Mouse (Mus musculus): ENCODE results near the gene Vamp5.

The Vamp5 gene

DNA sequence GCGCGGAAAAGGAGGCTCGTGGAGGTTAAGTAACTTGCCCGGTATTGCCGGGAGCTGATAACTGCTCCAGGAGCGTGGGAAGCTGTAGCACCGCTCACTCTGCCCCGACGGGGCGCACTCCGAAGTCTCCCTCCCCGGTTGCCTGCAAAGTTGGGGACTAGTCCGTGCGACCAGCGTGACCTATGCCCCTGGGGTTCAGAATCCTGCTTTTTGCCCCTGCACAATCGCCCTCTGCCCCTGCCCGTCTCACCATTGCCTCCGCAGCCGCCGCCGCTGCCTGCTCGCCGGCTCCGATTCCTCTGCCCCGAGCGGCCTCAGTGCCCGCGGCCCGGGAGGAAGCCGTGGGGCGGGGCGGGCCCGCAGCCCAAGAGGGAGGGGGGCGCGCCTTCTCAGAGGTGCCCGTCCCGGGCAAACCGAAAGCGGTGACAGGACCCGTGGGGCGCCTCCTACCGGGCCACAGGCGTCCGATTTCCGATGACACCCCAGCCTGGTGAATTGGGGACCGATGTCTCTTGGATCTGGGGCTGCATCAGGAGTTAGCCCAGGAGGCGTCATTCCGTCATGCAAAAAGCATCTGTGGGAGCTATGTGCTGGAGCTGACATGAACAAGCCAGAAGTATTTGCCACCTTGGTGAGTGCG is at the start of gene Vamp5:
Gene Vamp5 (minus strand): TSS at position 338 of the 640 bp plus-strand sequence.
- no peak for DNase-seq

DNA sequence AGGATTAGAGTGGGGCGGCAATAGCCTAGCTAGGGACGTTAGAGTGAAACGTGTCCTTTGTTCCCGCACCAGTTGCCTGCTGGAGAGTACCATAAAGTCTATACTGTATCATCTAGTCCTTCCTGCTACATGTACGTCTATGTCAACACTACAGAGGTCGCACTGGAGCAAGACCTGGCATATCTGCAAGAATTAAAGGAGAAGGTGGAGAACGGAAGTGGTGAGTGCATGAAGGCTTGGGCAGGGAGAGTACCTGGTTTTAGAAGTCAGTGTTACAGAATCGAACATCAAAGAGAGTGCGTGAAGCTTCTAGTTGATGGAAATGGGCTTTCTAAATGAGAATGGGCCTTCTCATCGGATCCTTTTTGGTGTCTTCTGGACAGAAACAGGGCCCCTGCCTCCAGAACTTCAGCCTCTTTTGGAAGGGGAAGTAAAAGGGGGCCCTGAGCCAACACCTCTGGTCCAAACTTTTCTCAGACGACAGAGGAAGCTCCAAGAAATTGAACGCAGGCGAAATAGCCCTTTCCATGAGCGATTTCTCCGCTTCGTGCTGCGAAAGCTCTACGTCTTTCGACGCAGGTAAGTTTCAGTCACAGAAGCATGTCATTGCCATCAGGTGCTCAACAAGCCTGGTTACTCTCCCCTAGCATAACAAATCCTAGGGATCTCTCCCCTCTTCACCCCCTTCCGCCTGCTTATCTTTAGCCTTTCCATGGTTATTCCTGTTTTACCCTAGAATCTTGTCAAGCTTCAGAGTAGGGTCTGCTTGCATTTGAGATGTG is 49.0 kb upstream of the Vamp5 start:
- DNase-seq: no peak

DNA sequence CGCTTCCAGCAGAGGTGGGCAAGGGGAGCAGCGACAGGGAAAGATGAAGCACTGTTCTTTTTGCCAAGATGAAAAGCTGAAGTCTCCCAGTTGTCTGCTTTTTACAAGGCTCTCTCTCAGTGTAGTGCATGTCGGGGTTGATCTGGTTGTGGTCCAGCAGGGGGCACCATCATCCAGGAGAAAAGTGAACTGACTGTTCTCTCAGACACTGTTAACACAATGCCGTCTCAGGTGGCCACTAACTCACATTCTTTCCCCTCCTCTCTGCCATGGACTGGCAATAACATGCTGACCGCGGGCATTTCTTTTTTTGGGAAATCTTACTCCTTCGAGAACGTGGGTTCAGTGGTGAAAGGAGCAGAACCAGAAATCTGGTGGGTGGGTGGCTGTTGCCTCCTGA is 47.8 kb upstream of the Vamp5 start:
- peak; percentile 63 for DNase-seq

DNA sequence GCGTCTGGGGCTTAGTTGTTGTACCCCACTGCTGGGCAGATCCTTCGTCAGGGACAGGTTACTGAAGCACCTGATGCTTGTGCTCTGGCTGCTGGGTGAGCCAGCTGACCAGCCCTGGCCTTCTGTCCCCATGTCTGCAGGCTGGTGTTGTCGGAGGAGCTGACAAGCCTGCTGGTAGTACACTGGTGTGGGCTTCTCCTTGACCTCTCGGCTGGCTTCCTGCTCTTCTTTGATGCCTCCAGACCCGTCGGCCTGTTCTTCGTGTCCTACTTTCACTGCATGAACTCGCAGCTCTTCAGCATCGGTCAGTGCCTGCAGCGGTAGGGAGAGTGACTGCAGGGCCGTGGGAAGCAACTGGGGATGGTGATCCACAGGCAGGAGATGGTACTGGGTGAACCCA is 45.4 kb upstream of the Vamp5 start:
- DNase-seq: no peak

DNA sequence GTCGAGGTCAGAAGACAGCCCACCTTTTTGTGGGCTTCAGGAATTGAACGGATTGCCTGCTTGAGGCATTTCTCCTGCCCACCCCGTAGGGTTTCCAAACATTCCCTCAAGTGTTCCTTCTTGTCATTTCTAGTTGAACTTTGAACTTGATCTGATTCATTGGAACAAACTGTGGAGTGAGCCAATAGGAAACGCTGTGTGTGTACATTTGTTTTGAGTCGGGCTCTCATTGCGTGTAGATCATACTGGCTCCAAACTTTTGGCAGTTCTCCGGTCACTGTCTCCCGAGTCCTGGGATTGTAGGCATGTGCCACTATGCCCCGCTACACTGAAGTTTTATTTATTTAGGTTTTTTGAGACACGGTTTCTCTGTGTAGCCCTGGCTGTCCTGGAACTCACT is 40.6 kb upstream of the Vamp5 start:
- DNase-seq: no peak

DNA sequence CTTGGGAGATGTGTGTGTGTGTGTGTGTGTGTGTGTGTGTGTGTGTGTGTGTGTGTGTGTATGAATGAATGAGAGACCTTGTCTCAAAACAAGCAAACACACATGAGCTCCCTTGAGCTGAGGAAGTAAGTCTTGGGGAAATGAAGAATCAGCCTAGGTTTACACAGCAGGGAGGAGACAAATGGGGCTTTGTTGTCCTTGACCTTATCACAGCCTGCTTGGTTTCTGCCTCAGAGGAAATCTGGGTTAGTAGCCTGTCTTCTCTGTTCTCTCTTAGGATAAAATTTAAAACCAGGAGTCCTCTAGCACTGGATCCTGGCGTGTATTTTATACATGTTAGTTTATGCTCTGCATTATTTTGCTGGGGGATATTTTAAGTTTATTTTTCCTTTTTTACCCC is 39.5 kb upstream of the Vamp5 start:
- DNase-seq: no peak

DNA sequence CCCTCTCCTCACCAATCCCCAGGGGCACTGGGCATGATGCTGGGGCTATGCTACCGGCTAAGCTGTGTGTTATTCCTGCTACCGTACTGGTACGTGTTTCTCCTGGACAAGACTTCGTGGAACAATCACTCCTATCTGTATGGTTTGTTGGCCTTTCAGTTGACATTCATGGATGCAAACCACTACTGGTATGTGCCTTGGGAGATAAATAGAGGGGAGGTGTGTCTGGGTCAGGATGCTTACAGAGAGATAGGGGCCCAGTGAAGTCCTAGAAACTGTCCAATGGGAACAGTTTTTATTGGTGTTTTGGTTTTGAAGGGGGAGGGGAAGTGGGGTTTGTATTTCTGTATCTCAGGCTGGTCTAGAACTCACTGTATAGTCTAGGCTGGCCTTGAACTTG is 38.0 kb upstream of the Vamp5 start:
- no peak for DNase-seq

DNA sequence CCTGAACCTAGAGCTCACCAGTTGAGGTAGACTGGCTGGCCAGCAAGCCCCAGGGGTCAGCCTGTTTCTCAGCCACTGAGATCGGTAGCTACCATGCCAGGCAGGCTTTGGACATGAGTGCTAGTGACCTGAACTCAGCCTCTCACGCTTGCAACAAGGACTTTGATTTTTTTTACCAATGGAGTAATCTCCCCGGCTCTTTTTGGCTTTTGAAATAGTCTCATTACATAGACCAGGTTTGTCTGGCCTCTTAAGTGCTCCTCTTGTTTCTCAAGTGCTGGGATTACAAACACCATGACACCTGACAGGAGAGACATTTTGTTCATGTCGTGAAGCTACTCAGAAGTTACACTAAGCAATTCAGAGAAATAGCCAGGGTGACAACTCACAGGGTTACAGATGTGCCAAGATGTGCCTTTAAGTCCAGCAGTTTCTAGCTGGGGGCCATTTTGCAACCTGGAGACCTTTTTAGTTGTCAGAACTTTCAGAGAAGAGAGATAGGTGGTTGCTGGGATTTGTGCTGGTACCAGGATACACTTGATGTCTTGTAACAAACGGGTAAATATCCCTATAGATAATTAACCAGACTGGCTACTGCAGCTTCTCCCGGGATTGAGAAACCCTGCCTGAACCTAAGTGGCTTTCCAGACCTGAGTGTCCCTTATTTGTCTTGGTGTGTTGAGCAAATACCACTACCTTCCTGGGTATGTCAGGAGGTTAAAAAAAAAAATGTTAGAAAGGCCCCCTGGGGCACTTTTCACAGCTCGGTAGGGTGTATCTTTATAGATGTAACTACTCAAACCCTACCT is 35.9 kb upstream of the Vamp5 start:
- no peak for DNase-seq

DNA sequence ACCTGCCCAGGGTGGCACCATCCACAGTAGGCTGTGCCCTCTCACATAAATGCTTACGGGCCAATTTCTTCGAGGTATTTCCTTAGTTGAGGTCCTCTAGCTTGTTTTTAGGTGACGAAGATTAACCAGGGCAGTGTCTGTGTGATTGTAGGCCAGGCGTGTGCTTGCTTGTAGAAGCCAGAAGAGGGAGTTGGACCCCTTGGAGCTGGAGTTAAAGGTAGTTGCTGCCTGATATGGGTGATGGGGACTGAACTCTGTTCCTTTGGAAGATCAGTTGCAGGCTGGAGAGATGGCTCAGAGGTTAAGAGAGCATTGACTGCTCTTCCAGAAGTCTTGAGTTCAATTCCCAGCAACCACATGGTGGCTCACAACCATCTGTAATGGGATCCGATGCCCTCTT is 34.9 kb upstream of the Vamp5 start:
- DNase-seq: no peak

DNA sequence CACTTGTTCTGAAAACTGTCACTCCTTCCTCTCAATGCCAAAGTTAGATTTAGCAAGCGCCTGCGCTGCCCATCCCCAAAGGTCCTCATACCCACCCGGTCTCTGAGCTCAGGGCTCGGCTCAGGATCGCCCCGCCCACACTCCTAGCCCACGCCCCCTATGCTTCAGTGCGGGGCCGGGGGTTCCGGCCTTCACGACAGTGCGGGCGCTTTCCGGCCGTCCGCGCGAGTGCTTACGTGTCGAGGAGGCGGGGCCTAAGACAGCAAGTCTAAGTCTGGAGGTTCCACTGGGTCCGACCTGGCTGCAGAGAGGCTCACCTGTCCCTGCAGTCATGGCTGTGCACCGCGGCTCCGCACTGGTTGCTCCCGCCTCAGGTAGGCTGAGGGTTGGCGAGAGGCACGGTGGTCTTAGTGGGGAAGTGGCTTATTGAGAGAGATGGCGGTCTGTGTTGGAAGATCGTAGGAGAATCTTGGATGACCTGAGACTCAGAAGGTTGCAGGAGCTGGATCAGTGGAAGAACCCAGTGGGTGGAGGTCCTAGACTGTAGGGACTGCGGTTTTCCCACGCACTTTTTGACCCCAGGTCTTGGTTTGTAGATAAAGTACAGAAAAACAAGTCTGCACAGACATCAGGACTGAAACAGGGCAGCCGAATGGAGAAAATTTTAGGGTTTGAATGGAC is 33.9 kb upstream of the Vamp5 start, which contains the start of gene Ggcx:
Gene Ggcx (plus strand): TSS at position 233 of the 681 bp plus-strand sequence.
- peak; percentile 92 for DNase-seq

DNA sequence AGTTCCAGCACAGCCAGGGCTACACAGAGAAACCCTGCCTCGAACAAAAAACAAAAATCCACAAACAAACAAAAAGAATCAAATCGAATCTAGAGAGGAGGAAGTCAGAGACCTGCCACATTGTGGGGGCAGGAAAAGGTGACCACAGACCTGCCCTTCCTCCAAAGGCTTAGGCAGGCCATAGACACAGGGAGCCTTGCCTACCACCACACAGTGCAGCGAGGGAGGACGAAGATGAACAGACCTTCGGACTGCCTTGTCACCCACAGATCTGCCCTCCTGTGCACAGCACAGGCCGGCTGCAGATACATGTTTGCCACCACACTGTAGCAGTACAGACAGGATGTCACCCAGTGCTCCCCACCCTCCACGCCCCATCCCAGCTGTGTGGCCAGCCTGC is 30.2 kb upstream of the Vamp5 start:
- DNase-seq: no peak

DNA sequence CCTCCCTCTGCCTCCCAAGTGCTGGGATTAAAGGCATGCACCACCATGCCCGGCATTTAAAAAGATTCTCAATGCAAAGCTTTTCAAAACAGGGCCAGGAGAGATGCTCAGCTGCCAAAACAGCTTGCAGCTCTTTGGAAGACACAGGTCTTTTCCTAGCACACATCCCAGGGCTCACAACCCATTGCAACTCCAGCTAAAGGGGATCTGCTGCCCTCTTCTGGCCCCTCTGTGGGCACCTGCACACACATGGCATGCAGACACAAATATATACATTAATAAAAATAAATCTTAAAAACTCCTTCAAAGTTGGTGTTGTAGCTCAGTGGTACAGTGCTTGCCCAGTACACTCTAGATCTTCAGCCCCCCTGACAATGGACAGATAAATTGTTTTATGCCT is 29.7 kb upstream of the Vamp5 start:
- DNase-seq: no peak

DNA sequence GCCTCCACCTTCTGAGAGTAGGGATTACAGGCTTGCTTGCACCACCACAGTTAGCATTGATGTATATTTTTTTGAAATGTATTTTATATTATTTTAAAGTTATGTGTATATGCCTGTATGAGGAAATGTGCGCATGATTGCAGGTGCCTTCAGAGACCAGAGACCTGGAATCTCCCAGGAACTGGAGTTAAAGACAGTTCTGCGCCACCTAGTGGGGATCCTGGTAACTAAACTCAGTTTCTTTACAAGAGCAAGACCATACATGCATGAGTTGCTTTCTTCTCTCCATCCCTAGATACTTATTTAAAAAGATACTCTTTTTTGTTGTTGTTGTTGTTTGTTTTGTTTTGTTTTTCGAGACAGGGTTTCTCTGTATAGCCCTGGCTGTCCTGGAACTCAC is 29.3 kb upstream of the Vamp5 start:
- peak; percentile 56 for DNase-seq

DNA sequence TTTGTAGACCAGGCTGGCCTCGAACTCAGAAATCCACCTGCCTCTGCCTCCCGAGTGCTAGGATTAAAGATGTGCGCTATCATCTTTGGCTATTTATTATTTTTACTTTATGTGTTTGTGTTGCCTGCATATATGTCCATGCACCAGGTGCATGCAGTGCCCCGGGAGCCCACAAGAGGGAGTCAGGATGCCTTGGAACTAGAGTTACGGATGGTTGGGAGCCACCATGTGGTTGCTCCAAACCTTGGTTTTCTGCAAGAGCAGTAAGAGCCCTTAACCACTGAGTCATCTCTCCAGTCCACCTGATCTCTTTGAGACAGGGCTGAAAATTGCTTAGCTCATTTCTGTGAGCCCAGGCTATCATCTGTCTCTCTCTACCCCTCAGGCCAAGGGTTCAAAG is 26.9 kb upstream of the Vamp5 start:
- peak; percentile 70 for DNase-seq

DNA sequence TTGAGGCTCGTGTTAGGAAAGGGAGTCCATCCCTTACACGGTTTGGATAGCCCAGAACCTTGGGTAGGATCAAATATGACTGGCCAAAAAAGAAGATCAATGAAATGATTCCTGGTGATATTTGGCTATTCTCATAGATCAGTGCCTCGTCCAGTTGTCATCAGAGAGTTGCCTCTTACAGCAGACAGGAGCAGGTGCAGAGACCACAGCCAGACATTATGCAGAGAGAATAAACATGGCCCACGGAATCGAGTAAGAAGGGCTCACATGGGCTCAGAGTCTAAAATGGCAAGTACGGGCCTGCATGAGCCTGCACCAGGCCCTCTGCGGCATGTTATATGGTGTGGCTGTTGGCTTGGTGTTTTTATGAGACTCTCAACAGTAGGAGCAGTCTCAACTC is 25.1 kb upstream of the Vamp5 start:
- DNase-seq: no peak

DNA sequence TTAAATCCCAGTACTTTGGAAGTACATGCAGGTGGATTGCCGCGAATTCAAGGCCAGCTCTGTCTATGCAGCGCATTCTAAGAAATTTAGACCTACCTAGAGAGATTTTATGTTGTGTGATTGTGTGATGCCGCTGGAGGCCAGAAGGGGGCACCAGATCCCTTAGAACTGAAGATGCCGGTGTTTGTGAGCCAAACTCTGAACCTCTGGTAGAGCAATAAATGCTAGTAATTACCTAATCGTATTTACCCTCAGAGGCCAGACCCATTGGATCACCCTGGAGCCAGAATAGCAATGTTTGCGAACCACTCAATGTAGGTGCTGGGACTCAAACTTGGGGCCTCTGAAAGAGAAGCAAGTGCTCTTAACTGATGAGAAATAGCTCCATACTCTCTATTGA is 21.6 kb upstream of the Vamp5 start:
- peak; percentile 56 for DNase-seq

DNA sequence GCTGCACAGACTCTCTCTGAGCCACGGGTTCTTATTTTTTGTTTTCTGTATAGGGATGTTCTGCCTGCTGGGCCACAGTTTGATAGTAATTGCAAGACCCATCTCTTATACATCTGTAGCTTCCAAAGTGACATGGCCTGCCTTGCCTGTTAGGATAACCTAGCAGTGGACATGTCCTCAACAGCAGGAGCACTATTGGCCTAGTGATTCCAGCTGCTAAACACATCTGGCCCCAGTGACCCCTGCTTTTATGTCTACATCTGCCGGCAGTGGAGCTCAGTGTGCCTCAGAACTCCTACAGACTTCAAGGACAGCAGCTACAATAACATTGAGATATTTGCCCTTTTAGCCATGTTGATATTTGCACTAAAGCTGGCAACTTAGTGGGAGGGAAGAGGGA is 19.7 kb upstream of the Vamp5 start:
- DNase-seq: no peak

DNA sequence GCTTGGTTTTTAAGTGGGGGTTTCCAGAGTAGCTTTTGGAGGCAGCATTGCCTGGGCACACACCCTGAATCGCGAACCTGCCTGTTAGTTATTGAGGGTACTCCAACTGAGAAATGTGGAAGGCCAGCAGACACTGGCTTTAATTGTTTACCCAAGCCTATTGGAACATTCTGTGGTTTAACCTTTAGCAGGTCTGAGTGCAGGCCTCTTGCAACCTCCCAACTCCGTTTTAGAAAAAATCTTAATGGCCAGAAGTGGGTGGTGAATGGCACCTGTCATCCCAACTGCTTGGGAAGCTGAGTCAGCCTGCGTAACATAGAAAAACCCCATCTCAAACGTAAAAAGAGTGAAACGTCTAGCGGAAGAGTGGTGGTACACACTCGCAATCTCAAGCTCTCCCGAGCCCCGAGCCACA is 16.6 kb upstream of the Vamp5 start:
- DNase-seq: no peak

DNA sequence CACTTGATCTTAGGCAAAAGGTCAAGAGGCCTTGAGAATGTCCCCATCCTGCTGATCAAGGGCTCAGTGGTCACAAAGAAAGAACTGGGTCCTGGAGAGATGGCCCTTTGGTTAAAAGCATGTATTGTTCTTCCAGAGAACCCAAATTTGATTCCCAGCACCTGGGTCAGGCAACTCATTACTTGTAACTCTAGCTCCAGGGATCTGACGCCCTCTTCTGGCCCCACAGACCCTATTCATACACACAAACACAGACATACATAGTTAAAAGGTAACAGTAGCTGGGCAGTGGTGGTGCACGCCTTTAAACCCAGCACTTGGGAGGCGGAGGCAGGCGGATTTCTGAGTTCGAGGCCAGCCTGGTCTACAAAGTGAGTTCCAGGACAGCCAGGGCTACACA is 12.1 kb upstream of the Vamp5 start:
- no peak for DNase-seq

DNA sequence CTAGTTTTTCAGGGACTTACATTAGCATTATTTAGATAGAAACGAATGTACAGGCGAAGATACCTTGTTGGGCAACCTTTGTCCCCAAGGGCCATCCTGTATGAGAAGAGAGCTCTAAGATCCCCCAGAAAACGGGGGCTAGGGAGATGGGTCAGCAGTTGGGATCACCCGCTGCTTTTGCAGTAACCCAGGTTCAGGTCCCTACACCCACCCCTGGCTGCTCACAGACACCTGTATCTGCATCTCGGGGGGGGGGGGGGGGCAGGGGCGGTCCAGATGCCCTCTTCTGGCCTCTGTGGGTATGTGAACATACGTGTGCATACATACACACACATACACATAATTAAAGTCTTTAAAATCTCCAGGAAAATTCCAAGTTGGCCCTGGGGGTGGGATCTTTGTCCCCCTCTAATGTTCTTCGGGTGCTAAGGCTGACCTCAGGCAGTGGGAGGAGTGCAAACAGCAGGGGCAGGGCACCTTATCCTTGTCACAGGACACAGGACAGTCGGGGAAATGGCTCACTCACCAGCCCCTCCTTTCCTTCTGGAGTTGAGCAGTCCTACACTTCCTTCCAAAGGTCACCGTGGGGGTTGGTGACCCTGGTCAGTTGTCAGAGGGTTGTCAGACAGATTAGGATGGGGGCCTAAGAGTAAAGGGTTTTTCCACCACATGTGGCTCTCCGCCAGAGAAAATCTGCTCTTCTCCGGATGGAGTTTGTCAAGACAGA is 10.7 kb upstream of the Vamp5 start:
- no peak for DNase-seq

DNA sequence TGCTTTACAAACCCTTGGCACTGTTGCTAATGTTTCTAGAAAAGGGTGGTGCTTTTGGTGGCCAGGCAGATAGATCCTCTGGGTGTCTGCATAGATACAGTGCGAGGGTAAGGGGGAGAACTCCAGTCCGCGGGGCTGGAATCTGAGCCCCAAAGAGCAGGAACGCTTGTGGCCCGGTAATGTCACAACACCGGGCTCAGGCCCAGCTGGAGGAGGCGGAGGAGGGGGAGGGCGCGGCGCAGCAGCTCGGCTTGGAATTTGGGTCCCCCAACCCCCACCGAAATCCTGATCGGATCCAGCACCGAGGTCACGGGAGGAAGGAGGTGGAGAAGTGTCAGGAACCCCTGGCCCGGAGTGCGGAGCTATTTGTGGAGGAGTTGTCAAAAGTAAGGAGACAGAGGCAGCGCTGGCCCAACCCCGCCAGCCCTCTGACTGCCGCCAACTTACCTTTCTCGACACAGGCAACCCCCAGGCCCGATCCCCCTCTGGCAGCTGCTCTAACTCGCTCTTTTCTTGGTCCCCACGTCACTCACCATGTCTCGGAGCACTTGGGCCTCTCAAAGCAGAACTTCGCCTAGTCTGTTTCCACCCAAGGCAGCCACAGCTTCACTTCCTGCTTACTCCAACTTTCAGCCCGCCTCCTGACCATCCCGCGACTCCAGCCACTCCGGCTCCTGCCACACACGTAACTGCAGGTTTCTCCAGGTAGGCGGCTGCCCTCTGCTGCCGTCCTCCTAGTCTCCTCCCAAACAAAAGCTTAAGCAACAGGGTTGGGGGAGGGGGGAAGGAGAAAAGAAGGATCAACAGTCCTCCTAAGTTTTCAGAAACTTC is 9.9 kb upstream of the Vamp5 start, which contains the start of gene Vamp8:
Gene Vamp8 (minus strand): TSS at position 763 of the 831 bp plus-strand sequence.
- peak; percentile 51 for DNase-seq

Measured in cerebellum, adult 11 months (tissue).